Mouse (Mus musculus) lung, postnatal 0 days (tissue): ENCODE data around the gene Samd1.

Experiments used
- CTCF ChIP-seq: IDR thresholded peaks from 2 replicates; pipeline ENCODE4 v1.5.1; 2016; ENCODE audit warnings: antibody characterized with exemption, mild to moderate bottlenecking
- EP300 ChIP-seq: IDR thresholded peaks from 2 replicates; pipeline ENCODE4 v1.6.1; 2016; ENCODE audit warnings: antibody characterized with exemption, mild to moderate bottlenecking, control low read depth

- TF ChIP-seq EP300 (no peak), CTCF (no peak)
Measured at GRCm38 (mm10) chr8:84002957-84003611, 5.6 kb downstream of the Samd1 start.
